ENCODE assay signal across 9 mouse cellular contexts in genomic region chr7:142371398-142371767, GRCm38 (mm10). TPM values are rescaled to one million over a fixed set of nuclear protein-coding genes. Genes with fewer than 3 reads are reported as not detected.
DNase-seq lines count a peak whose midpoint lies in the region; ATAC-seq and TF ChIP-seq lines count a peak whose summit lies in the region.
"Had no signal": no experiment of that assay in that cellular context is flagged by ENCODE, and none has a peak within 500 bp of the region (broad histone marks: within the 10 kb centered on the region; RNA-seq: fewer than 3 reads in every experiment).

No protein-coding gene starts in this region.

- H3K9ac ChIP-seq in lung, embryonic 15.5 days, result peak overlapping the region; percentile 9; the same call in 1 of the 2 replicates
- peak overlapping the region; percentile 44 for H3K9ac ChIP-seq in hindbrain, embryonic 14.5 days
- H3K9ac ChIP-seq in limb, embryonic 14.5 days (ENCODE audit: low read depth, low read length, severe bottlenecking), result 0 out of 2 replicates have a peak overlapping the region, but pooled peaks have one; percentile 56

- H3K4me2 ChIP-seq in lung, embryonic 15.5 days, result peak overlapping the region; percentile 87
- H3K4me2 ChIP-seq in hindbrain, embryonic 14.5 days (replicated peaks), result peak overlapping the region; percentile 68
- H3K4me2 ChIP-seq in limb, embryonic 14.5 days (replicated peaks; ENCODE audit: low read depth, low read length, severe bottlenecking), result peak overlapping the region; percentile 72

- peak overlapping the region; percentile 46 for H3K4me3 ChIP-seq in lung, embryonic 15.5 days
- H3K4me3 ChIP-seq in embryonic facial prominence, embryonic 10.5 days, result peak overlapping the region; percentile 60
- H3K4me3 ChIP-seq in hindbrain, embryonic 14.5 days (replicated peaks; ENCODE audit: low read length), result peak overlapping the region; percentile 45
- H3K4me3 ChIP-seq in limb, embryonic 14.5 days (replicated peaks; ENCODE audit: low read length), result peak overlapping the region; percentile 39
- H3K4me3 ChIP-seq in olfactory bulb, adult 2 months (ENCODE audit: insufficient read depth, low read depth, low read length), result peak overlapping the region; percentile 59

- H3K27ac ChIP-seq in lung, embryonic 15.5 days, result no peak overlapping the region
- H3K27ac ChIP-seq in embryonic facial prominence, embryonic 10.5 days (replicated peaks), result no peak overlapping the region
- H3K27ac ChIP-seq in hindbrain, embryonic 14.5 days, result no peak overlapping the region
- no peak overlapping the region for H3K27ac ChIP-seq in limb, embryonic 14.5 days (replicated peaks; ENCODE audit: low read depth, low read length)
- no peak overlapping the region for H3K27ac ChIP-seq in olfactory bulb, adult 2 months (ENCODE audit: insufficient read depth, low read depth, low read length)

- no peaks in the 10 kb centered on the region for H3K9me3 ChIP-seq in lung, embryonic 15.5 days
- no peaks in the 10 kb centered on the region for H3K9me3 ChIP-seq in embryonic facial prominence, embryonic 10.5 days
- no peaks in the 10 kb centered on the region for H3K9me3 ChIP-seq in hindbrain, embryonic 14.5 days (ENCODE audit: control insufficient read depth, low read length)
- no peaks in the 10 kb centered on the region for H3K9me3 ChIP-seq in limb, embryonic 14.5 days (ENCODE audit: control insufficient read depth, low read length)

- peaks cover 15% of the 10 kb centered on the region for H3K4me1 ChIP-seq in lung, embryonic 15.5 days
- H3K4me1 ChIP-seq in embryonic facial prominence, embryonic 10.5 days, result peaks cover 39% of the 10 kb centered on the region
- H3K4me1 ChIP-seq in hindbrain, embryonic 14.5 days (replicated peaks; ENCODE audit: control insufficient read depth, insufficient read depth, low read length), result peaks cover 11% of the 10 kb centered on the region
- 0 out of 2 replicates have a peak, but pooled peaks cover 8% of the 10 kb centered on the region for H3K4me1 ChIP-seq in limb, embryonic 14.5 days (ENCODE audit: control insufficient read depth, insufficient read depth, low read length)
- peaks cover 52% of the 10 kb centered on the region for H3K4me1 ChIP-seq in olfactory bulb, adult 2 months (ENCODE audit: control insufficient read depth, insufficient read depth, low read length)

- peaks cover 41% of the 10 kb centered on the region for H3K27me3 ChIP-seq in lung, embryonic 15.5 days
- H3K27me3 ChIP-seq in embryonic facial prominence, embryonic 10.5 days (replicated peaks; ENCODE audit: low read depth, poor library complexity, severe bottlenecking), result peaks cover 63% of the 10 kb centered on the region
- peaks cover 35% of the 10 kb centered on the region for H3K27me3 ChIP-seq in hindbrain, embryonic 14.5 days (ENCODE audit: control insufficient read depth, insufficient read depth, low read length)
- H3K27me3 ChIP-seq in limb, embryonic 14.5 days (ENCODE audit: control insufficient read depth, insufficient read depth, low read length), result peaks cover 31% of the 10 kb centered on the region

- ATAC-seq in lung, embryonic 15.5 days (ENCODE audit: borderline replicate concordance, extremely low read depth, low FRiP score, low TSS enrichment), result no peak
- no peak for ATAC-seq in hindbrain, embryonic 14.5 days (ENCODE audit: low FRiP score)
- ATAC-seq in limb, embryonic 14.5 days (ENCODE audit: low FRiP score, low read depth), result no peak
- ATAC-seq in activated CD4-positive, CD25-positive, alpha-beta regulatory T cell, adult 4 months, result no peak

- no peak for DNase-seq in lung, postnatal 4 days
- no peak for DNase-seq in embryonic facial prominence, embryonic 10.5 days (ENCODE audit: low spot score)
- no peak for DNase-seq in hindbrain, embryonic 14.5 days (ENCODE audit: low spot score)
- DNase-seq in limb, embryonic 14.5 days (ENCODE audit: low spot score), result no peak
- no peak for DNase-seq in embryo, embryonic 9.5 days (ENCODE audit: extremely low spot score)

- peaks cover 6% of the 10 kb centered on the region for H3K36me3 ChIP-seq in lung, embryonic 15.5 days
- peaks cover 14% of the 10 kb centered on the region for H3K36me3 ChIP-seq in embryonic facial prominence, embryonic 10.5 days (replicated peaks)
- peaks cover 14% of the 10 kb centered on the region for H3K36me3 ChIP-seq in hindbrain, embryonic 14.5 days (replicated peaks; ENCODE audit: control insufficient read depth, insufficient read depth)
- H3K36me3 ChIP-seq in limb, embryonic 14.5 days (ENCODE audit: control insufficient read depth, insufficient read depth, low read length), result peaks cover 7% of the 10 kb centered on the region

- no peak for TF ChIP-seq CTCF in olfactory bulb, adult 2 months (IDR thresholded peaks at IDR 0.05; ENCODE audit: insufficient read depth, low read depth, low read length)

- 21% methylated on average over 11 of the region's 11 CpGs for WGBS in lung, embryonic 15.5 days
- WGBS in embryonic facial prominence, embryonic 10.5 days, result 23% methylated on average over 11 of the region's 11 CpGs
- WGBS in hindbrain, embryonic 14.5 days, result 29% methylated on average over 11 of the region's 11 CpGs
- WGBS in limb, embryonic 14.5 days, result 23% methylated on average over 11 of the region's 11 CpGs
- 13% methylated on average over 11 of the region's 11 CpGs for WGBS in olfactory bulb, adult 2 months

- TF ChIP-seq POLR2A in limb, embryonic 14.5 days (IDR thresholded peaks at IDR 0.05; ENCODE audit: borderline replicate concordance, extremely low read depth, insufficient read depth, insufficient read length), result no peak
- TF ChIP-seq POLR2A in olfactory bulb, adult 2 months (IDR thresholded peaks at IDR 0.05; ENCODE audit: insufficient read depth, low read depth, low read length), result no peak

RNA-seq across cellular contexts. Expression of gene Ifitm10, which starts 2.2 kb away (rescaled TPM):
- polyA plus RNA-seq in lung, embryonic 15.5 days (2015; fragmentation: Nextera tagmentation; extraction: Ambion mirVana), result 5.4 and 5.7 TPM in 2 replicates
- 2.2 and 3.0 TPM in 2 replicates for polyA plus RNA-seq in embryonic facial prominence, embryonic 10.5 days (2016; fragmentation: Nextera tagmentation; extraction: Ambion mirVana)
- 6.4 and 7.3 TPM in 2 replicates for polyA plus RNA-seq in hindbrain, embryonic 14.5 days (2014; fragmentation: Nextera tagmentation; extraction: Ambion mirVana)
- 2.1 and 2.4 TPM in 2 replicates for polyA plus RNA-seq in limb, embryonic 14.5 days (2012; rRNA removed)
- polyA plus RNA-seq in limb, embryonic 14.5 days (2014; fragmentation: Nextera tagmentation; extraction: Ambion mirVana), result 2.0 and 2.5 TPM in 2 replicates
- not detected in 2 replicates for polyA plus RNA-seq in olfactory bulb, adult 2 months (2012; ENCODE audit: insufficient read depth, insufficient read length, low replicate concordance, missing spikeins)
- polyA plus RNA-seq in activated CD4-positive, CD25-positive, alpha-beta regulatory T cell, adult 4 months (2017; shearing (Covaris generic)), result 1 to 10 TPM; 1.9 to 2.5 TPM
- polyA plus RNA-seq: neural tube, embryonic 11.5 days had no signal

RNA-seq across cellular contexts. Expression of gene Gm49369, which starts 11.1 kb away (rescaled TPM):
- 0.39 and 0.72 TPM in 2 replicates for polyA plus RNA-seq in lung, embryonic 15.5 days (2015; fragmentation: Nextera tagmentation; extraction: Ambion mirVana)
- not detected in 2 replicates for polyA plus RNA-seq in embryonic facial prominence, embryonic 10.5 days (2016; fragmentation: Nextera tagmentation; extraction: Ambion mirVana)
- polyA plus RNA-seq in hindbrain, embryonic 14.5 days (2014; fragmentation: Nextera tagmentation; extraction: Ambion mirVana), result not detected in 2 replicates
- 0.09 TPM in 1 of 2 replicates, not detected in the other for polyA plus RNA-seq in limb, embryonic 14.5 days (2012; rRNA removed)
- not detected in 2 replicates for polyA plus RNA-seq in limb, embryonic 14.5 days (2014; fragmentation: Nextera tagmentation; extraction: Ambion mirVana)
- not detected in 2 replicates for polyA plus RNA-seq in olfactory bulb, adult 2 months (2012; ENCODE audit: insufficient read depth, insufficient read length, low replicate concordance, missing spikeins)
- polyA plus RNA-seq in activated CD4-positive, CD25-positive, alpha-beta regulatory T cell, adult 4 months (2017; shearing (Covaris generic)), result not detected
- polyA plus RNA-seq: neural tube, embryonic 11.5 days had no signal

RNA-seq across cellular contexts. Expression of gene Ctsd, which starts 16.5 kb away (rescaled TPM):
- polyA plus RNA-seq in lung, embryonic 15.5 days (2015; fragmentation: Nextera tagmentation; extraction: Ambion mirVana), result 272 and 299 TPM in 2 replicates
- polyA plus RNA-seq in embryonic facial prominence, embryonic 10.5 days (2016; fragmentation: Nextera tagmentation; extraction: Ambion mirVana), result 151 and 158 TPM in 2 replicates
- 313 and 325 TPM in 2 replicates for polyA plus RNA-seq in hindbrain, embryonic 14.5 days (2014; fragmentation: Nextera tagmentation; extraction: Ambion mirVana)
- polyA plus RNA-seq in limb, embryonic 14.5 days (2012; rRNA removed), result 237 and 274 TPM in 2 replicates
- 334 and 354 TPM in 2 replicates for polyA plus RNA-seq in limb, embryonic 14.5 days (2014; fragmentation: Nextera tagmentation; extraction: Ambion mirVana)
- polyA plus RNA-seq in olfactory bulb, adult 2 months (2012; ENCODE audit: insufficient read depth, insufficient read length, low replicate concordance, missing spikeins), result 266 and 290 TPM in 2 replicates
- polyA plus RNA-seq in activated CD4-positive, CD25-positive, alpha-beta regulatory T cell, adult 4 months (2017; shearing (Covaris generic)), result 100 to 1,000 TPM; 287 to 288 TPM
